Mouse (Mus musculus) CD4-positive, CD25-positive, alpha-beta regulatory T cell, adult 4 months (primary cell): ENCODE results near the gene Gm10563. TPM values are rescaled to one million over a fixed set of nuclear protein-coding genes. Genes with fewer than 3 reads are reported as not detected.
A peak's percentile ranks its signal among the peaks of the same experiment; 100 is the strongest.
"Not testable (repeated sequence)": the region's sequence is repeated elsewhere in the genome, so short reads cannot be mapped to it uniquely, and the experiment has no call there.

Experiments
- ATAC-seq: one replicate; pipeline ENCODE4 v1.8.0; 2017
- polyA plus RNA-seq, 2 experiments: library from polyadenylated mRNA; unstranded; fragments of 100-300 nt; shearing (Covaris generic); gene quantifications; one replicate each; pipeline ENCODE4 v1.2.1; 2017

Gm10563 gene
- not detected for polyA plus RNA-seq

DNA sequence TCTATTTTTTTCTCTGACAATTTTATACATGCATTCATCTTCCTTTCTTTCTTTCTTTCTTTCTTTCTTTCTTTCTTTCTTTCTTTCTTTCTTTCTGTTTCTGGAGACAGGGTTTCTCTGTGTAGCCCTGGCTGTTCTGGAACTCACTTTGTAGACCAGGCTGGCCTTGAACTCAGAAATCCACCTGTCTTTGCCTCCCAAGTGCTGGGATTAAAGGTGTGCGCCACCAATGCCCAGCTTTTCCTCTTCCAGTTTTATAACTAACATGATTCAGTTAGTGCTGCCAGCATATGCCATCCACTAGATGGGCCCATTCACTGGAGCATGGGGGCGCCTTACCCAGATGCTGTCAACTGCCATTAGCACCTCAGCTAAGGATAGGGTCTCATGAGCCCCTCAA is at the start of gene Gm10563:
TSS of gene Gm10563 (minus strand) at position 101 of the 400 bp plus-strand sequence.
- ATAC-seq = not testable (repeated sequence)

DNA sequence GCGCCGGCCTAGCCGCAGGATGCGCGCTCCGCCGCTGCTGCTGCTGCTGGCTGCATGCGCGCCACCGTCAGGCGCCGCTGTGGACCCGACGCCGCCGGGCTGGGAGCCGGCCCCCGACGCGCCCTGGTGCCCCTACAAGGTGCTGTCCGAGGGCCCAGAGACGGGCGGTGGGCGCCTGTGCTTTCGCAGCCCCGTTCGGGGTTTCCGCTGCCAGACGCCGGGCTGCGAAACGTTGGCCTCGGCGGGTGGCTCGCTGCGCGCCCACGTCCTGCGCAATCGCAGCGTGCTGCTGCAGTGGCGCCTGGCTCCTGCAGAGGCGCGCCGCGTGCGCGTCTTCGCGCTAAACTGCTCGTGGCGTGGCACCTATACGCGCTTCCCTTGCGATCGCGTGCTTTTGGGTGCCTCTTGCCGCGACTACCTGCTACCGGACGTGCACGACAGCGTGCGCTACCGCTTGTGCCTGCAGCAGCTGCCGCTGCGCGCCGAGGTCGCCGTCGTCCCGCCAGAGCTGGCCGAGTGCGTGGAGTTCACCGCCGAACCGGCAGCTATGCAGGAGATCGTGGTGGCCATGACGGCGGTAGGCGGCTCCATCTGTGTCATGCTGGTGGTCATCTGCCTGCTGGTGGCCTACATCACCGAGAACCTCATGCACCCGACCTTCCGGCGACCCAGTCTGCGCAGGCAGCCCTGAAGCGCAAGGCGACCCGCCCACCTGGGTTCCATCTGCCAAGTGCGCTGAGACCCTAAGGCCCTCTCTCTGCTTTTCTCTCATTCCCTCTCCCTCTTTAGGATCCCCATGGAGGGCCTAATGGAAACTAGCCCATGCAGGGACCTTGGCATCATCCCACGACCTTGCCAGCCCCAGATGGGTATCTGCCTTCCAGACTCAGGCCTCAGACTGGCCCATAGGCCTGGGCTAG is 49.5 kb upstream of the Gm10563 start:
- ATAC-seq = peak; percentile 92

DNA sequence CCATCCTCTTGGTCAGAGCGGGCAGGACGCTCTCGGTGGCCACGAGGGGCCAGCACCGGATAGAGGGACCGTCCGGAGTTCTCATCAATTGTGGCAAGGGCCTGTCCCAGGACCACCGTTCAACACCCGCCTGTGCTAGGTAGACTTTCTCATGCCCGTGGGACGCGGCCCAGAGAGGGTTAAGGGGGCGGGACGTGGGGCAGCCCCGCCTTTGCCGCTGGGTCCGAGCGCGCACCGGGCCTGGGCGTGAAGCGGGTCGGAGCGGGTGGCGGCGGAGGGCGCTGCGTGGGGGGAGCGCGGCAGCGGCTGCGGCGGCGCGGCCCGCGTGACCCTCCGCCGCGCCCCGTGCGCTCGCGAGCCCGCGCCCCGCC is 48.9 kb upstream of the Gm10563 start, which contains the start of gene Fndc10:
TSS of gene Fndc10 (plus strand) at position 232 of the 371 bp plus-strand sequence.
- peak; percentile 53 for ATAC-seq

DNA sequence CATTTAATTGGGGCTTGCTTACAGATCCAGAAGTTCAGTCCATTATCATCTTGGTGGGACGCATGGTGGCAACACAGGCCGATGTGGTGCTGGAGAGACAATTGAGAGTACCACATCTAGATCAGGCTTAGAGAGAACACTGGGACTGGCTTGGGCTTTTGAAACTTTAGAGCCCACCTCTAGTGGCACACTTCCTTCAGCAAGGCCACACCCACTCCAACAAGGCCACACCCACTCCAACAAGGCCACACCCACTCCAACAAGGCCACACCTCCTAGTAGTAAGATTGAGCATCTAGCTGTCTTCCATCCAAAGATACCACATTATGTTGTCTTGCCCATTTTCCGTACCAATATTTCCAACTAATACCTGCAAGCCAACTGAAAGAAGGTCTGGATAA is 47.2 kb upstream of the Gm10563 start:
- ATAC-seq = no peak

DNA sequence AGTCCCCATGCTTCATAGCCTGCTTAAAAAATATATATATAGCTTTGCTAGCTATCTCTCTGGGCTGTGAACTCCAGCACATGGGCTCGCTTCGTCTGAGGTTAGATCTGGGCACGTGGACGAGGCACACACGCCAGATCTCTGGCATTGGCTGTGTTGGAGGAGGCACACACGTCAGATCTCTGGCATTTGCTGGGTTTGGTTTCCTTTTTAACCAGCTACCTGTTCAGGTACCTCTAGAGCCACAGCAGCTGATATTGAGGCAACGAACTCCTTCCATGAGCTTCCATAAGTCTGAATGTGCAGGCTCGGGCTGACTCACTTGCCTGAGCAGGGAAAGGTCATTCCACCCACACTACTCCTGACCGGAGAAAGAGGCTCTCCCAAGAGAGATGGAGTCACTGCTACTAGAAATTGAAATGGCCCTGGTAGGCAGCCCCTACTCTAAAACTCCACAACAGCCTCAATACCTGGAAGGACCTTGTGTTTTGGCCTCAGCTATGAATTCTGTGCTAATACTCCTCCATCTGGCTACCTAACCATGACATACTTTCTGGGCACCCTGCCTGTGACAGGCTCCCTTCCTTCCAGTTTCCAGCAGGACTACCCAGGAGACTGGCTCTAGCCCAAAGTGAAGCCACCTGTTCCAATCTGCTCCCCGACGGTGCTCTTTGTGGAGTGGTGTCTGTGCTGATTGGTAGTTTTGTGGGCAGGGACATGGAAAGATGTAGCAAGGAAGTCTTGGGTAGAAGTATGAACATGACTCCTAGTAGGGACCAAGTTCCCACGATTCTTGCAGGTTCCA is 45.6 kb upstream of the Gm10563 start:
- no peak for ATAC-seq

DNA sequence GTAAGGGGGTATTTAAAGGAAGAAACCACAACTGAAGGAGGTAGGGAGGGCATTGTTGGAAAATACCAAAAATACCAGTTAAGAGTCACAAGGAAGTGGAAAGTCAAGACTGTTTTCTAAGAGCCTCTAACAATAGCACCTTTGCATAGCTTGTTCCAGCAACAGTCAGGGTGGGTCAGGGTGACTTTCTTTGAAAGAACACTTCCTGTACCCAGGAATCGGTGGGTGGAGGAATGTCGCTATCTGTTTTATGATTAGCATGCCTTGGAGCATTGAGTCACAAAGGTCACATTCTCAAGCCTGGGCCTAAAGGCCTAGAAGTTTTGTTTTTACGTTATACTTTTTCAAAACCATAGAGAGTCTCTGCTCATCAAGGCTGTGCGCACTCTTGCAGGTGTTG is 42.6 kb upstream of the Gm10563 start:
- ATAC-seq = not testable (repeated sequence)

DNA sequence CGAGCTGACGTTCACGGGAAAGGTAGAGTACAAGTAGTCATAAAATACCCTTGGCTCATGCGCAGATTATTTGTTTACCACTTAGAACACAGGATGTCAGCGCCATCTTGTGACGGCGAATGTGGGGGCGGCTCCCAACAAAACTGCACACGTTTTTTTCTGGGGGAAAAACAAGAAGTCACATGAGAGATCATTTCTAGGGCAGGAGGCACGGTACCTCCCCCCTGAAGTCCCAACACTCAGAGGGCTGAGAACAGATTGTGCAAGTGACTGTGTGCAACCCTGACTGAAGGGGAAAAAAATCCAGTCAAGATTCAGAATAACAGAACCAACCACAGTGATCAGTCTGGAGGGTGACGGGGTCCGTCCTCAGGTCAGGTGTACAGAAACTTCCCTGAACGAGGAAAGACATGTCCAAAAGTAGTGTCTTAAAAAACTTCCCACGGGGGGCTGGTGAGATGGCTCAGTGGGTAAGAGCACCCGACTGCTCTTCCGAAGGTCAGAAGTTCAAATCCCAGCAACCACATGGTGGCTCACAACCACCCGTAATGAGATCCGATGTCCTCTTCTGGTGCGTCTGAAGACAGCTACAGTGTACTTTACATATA is 38.6 kb upstream of the Gm10563 start:
- not testable (repeated sequence) for ATAC-seq

DNA sequence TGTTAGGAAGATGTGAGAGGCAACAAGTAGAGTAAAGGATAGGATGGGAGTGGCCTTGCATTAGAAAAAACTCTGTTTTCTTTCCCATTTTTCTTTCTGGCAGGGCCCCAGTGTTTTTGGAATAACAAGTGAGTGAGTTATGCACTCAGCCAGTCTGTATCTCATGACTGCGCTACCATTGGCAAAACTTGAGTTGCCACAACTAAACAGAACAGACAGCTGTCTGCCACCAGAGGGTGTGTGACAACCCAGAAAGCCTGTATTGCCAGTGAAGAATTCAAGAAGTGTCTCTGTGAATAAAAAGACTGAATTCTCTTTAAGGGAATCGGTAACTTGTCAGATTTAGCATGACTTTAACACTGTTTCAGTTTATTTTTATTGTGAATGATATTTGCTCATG is 30.8 kb upstream of the Gm10563 start:
- ATAC-seq = peak; percentile 75

DNA sequence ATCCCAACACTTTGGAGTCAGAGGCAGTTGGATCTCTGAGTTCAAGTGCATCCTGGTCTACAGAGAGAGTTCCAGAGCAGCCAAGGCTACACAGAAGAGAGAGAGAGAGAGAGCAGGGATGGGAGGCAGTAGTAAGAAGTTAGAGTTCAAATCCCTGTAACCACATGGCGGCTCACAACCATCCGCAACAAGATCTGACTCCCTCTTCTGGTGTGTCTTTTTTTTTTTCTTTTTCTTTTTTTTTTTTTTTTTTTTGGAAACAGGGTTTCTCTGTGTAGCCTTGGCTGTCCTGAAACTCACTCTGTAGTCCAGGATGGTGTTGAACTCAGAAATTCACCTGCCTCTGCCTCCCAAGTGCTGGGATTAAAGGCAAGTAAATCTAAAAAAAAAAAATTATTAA is 26.9 kb upstream of the Gm10563 start:
- no peak for ATAC-seq

DNA sequence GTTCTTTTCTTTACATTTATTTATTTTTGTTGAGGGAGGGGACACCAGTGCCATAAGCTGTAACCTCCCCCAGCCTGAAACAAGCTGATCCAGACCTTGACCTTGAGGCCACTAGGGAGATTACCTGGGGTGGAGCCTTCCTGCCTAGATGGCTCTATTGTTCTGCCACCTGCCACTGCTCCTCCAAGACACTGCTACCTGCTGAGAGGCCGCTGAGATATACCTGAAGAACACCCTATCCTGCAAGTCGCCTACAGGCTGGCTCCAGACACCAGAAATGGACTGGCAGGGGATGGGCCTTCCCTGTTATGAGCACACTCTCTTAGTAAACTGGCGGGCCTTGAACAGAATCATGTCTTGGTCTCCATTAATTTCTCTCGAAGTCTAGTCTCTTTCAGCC is 25.0 kb upstream of the Gm10563 start:
- not testable (repeated sequence) for ATAC-seq

DNA sequence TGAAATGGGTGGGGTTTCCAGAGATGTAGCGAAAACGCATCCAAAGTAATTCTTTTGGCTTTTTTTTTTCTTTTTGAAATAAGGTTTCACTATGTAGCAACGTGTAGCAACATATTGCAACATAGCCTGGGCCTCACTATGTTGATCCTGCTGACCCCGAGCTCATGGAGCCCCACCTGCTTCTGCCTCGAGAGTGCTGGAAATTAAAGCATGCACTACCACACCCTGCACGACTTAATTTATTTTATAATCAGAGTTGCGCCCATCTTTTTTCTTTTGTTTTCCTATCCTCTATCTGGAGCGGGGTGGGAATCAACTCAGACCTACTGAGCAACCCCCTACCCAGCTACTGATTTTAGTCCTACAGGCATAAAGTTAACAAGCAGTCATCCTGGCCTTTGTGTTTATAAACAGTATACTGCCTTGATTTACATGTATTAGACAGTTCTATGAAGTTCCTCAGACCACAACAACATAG is 24.4 kb upstream of the Gm10563 start:
- no peak for ATAC-seq

DNA sequence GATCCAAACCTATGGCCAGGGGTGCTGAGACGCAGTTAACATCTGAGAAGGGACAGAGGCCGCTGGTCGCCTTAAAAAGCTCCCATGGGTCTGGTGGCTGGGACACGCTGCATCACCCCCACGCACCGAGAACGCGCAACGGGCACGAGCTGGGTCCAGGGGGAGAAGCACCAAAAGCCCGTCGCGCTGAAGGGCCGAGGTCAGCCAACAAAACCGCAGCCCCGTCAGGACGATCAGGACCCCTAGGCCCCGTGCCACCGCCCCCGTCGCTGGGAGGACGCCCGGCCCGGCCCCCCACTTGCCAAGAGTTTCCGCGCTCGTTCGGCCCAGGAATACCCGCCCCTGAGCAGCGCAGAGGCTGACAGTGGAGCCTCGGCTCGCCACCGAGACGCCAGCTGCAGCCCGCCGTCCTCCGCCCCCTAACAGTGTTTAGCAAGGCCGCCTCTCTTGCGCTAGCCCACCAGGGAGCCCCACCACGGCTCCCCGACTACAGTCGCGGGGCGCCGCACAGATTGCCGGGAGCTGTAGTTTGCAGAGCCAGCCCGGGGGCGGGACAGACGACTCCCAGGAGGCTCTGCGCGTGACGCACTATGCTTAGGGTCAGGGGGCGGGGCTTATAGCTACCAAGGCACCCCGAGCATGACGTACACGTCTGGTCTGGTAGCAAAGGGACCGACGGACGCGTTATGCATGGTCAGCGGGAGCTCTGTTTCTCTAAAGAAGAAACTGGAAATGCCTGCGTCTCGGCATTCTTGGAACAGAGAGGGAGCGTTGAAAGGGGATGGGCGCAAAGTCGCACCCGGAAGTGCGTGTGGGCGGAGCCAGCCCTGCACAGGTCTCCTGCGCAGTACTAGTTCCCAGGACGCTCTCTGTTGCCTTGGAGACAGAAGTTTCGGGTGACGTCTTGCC is 23.7 kb upstream of the Gm10563 start, which contains the start of gene Mib2:
TSS of gene Mib2 (minus strand) at position 510 of the 909 bp plus-strand sequence.
- peak; percentile 95 for ATAC-seq

DNA sequence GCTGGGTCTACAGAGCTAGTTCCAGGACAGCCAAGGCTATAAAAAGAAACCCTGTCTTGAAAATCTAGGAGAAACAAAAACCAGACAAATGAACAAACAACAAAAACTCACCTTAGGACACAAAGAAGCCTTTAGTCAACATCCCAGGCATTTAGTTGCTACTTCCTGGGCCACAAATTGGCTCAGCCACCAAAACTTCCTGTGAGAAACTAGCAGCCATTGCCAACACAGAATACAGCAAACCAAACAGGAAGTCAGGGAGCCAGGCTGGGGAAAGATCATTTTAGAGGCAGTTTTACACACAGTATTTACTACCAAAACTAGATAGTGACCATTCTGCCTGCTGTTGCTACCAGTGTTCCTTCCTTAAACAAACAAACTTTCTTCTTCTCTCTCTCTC is 21.7 kb upstream of the Gm10563 start:
- no peak for ATAC-seq

DNA sequence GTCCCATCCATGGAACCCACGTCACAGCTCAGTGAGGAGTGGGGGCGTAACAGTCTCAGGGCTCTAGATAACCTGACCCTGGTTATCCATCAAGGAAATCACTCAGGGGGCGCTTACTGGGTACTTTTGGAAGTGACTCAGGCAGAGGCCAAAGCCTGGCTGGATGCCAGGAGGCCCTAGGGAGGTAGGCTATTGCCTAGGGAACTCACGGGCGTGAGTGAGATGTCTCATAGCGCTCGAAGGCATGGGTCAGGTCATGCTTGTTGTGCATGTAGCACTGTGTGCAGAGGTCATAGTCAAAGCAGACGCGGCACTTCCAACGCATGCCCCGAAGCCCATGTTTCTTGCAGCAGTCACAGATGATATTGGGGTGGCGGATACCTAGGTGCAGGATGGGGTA is 15.4 kb upstream of the Gm10563 start:
- ATAC-seq = no peak

DNA sequence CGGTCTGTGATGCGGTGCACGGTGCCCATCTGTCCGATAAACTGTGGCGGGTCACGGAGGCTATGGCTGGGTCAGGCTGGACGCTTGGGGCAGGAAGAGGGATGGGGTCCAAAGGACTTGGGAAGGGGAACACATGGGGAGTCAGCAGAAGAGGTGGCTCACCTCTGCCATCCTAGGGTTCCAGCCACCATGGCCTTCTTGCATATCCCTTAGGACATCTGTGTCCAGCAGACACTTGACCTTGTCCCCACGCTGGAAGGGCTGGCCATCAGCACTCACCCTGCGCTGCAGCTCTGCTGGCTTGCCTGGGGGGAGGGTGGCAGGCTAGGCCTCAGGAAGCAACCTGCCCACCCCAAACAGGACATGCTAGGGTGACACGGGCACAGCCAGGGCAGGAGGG is 13.8 kb upstream of the Gm10563 start:
- ATAC-seq = no peak

DNA sequence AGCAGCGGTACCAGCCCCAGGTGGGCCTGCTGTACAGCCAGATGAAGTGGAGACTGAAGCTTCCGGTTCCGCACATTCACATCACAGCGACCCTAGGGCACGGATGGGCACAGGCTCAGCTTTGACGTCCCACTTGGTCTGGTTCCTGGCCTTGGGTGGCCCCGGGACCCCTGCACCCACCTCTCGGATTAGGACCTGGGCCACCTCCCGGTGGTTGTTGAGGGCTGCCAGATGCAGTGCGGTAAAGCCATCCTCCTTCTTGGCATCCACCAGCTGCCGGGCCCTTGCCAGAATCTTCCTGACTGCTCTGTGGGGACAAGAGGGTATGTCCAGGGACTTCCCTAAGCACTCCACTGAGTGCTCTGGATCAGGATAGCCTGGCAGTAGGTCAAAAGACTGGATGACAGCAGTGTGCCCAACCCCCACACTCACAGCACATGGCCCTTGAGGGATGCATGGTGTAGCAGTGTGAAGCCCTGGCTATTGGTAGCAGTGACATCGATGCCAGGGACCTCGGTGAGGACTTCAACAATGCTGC is 11.1 kb upstream of the Gm10563 start:
- no peak for ATAC-seq

DNA sequence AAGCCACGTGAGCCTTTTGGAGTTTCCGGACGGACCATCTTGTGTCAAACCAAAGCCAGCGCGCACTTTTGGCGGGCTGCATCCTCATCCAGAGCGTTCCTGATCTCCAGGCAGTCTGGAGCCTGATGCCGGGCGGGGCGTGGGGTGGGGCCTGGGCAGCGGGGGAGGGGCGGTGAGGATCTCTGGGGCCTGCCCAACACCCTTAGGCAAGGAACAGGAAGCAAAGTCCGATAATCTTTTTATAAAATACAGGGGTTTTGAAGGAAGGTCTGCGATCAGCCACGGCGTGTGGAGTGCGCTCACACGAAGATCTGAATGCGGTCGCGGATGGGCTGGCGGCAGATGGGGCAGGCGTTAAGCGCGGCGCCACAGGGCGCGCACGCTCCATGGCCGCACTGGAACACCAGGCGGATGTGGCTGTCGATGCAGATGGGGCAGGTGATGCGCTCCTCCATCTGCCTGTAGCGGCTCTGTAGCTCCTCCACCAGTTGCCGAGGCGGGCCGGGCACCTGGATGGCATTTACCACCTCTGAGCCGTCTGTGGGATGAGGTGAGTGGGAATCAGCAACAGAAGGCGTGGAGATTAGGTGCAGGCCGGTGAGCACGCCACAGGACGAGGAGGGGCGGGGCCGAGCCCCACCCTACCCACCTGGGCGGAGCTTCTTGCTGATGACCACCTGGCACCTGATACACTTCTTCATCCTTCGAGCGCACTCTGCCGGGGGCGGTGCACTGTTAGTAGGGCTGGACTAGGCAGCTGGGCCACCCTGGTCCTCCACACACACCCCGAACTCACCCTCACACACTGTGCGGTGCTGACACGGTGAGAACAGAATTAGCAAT is 9.5 kb upstream of the Gm10563 start:
- peak; percentile 87 for ATAC-seq

DNA sequence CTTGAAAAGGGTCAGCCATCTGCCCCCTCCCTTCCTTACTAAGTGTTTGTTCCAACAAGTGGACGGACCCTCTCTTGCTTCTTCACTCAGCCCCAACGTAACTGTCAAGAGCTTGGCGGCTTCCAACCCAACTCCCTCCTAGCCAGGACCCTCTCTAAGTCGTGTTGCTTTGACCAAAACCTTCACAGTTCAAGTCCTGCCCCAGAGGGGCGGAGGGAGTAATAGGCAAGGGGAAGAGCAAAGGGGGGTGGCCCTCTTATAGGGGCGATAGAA is 8.9 kb upstream of the Gm10563 start:
- no peak for ATAC-seq

DNA sequence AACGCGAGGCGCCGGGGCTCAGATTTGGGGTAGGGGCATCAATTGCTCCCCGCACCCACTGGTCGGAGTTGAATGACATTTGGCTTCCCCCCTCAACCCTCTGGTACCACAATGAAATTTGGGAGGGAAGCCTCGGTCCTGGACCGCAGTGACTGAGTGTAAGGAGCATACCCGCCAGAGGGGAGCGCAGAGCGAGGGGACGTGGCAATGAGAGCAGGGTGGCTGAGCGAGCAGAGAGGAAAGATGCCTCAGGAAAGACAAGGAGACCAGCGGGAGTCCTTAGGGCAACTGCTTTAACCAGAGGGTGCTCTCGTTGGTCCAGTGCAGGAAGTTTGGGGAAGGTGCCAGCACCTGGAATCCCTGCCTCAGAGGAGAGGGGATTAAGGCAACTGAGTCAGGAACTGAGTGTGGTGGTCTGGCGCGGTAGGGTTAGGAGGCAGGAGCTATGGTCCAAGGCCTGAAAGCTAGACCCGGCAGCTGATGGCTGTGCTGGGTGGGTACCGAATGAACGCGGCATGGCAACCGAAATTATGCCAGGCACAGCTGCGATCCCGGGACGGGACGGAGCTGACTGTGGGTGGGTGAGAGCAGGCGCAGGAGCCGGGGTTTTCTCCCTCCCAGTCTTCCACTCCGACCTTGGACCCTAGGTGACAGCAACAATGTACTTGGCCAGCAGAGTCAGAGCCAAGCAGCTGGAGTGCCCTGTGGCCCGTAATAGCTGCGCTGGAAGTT is 8.4 kb upstream of the Gm10563 start:
- ATAC-seq = no peak

DNA sequence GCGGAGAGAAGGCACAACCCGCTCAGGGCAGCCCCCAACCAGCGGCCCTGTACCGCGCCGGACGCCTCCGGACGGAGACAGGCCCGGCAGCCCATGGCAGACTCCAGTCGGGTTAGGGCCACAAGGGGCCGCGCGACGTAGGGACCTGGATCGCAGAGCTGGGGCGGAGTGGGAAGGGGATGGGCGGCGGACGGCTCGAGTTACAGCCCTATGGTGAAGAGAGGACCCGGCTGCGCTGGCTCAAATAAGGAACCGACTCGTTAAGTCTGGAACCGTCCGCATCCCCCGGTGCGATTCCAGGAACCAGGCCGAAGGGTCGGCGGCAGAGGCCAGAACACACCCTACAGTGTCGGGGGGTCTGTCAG is 7.9 kb upstream of the Gm10563 start, which contains the start of gene Mmp23:
TSS of gene Mmp23 (minus strand) at position 299 of the 365 bp plus-strand sequence.
- ATAC-seq = no peak
